In the genomic region with DNA sequence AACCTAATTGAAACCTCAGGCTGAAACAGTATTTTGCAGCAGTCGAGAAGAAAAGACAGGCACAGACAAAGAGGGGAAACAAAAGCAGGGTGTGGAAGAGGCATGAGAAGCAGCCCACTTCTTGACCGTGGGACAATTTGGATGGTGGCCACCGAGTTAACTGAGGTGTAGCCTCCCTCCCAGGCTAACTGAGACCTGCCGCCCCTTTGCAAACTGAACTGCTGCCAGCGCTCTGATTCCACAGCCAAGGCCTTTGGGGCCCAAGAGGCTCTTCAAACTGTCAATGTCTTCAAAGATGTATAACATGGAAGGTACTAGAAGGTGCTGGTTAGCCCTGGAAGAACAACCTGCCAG, we compare ENCODE assay signal across 19 mouse cellular contexts.
DNase-seq lines count a peak whose midpoint lies in the region; ATAC-seq lines count a peak whose summit lies in the region.
"Had no signal": no experiment of that assay in that cellular context is flagged by ENCODE, and none has a peak within 500 bp of the region (broad histone marks: within the 10 kb centered on the region; RNA-seq: fewer than 3 reads in every experiment).

No protein-coding gene starts in this region.

- H3K4me1 ChIP-seq in hindbrain, embryonic 10.5 days (replicated peaks), result peaks cover 39% of the 10 kb centered on the region
- H3K4me1 ChIP-seq in midbrain, embryonic 11.5 days (ENCODE audit: control insufficient read depth, insufficient read depth, low read length), result peaks cover 32% of the 10 kb centered on the region
- no peaks in the 10 kb centered on the region; the same call in 1 of the 2 replicates for H3K4me1 ChIP-seq in neural tube, embryonic 14.5 days (ENCODE audit: control insufficient read depth, insufficient read depth, low read length)
- peaks cover 19% of the 10 kb centered on the region for H3K4me1 ChIP-seq in heart, embryonic 12.5 days (replicated peaks)

- H3K9me3 ChIP-seq in hindbrain, embryonic 10.5 days, result no peaks in the 10 kb centered on the region
- no peaks in the 10 kb centered on the region for H3K9me3 ChIP-seq in midbrain, embryonic 11.5 days (ENCODE audit: control insufficient read depth, low read length)
- no peaks in the 10 kb centered on the region for H3K9me3 ChIP-seq in neural tube, embryonic 14.5 days (ENCODE audit: control insufficient read depth, low read length)
- no peaks in the 10 kb centered on the region for H3K9me3 ChIP-seq in heart, embryonic 12.5 days (replicated peaks)
- H3K9me3 ChIP-seq: embryonic facial prominence, embryonic 13.5 days; limb, embryonic 10.5 days; liver, embryonic 12.5 days; megakaryocyte, embryonic 14.5 days had no signal

- peaks cover 40% of the 10 kb centered on the region for H3K27me3 ChIP-seq in hindbrain, embryonic 10.5 days (ENCODE audit: insufficient read depth, poor library complexity, severe bottlenecking)
- H3K27me3 ChIP-seq in midbrain, embryonic 11.5 days (ENCODE audit: control insufficient read depth, insufficient read depth, low read length), result no peaks in the 10 kb centered on the region
- no peaks in the 10 kb centered on the region for H3K27me3 ChIP-seq in neural tube, embryonic 14.5 days (ENCODE audit: control insufficient read depth, insufficient read depth, low read length)
- H3K27me3 ChIP-seq in heart, embryonic 12.5 days (replicated peaks), result no peaks in the 10 kb centered on the region
- H3K27me3 ChIP-seq: CH12.LX; embryonic facial prominence, embryonic 13.5 days; liver, embryonic 12.5 days had no signal

- no peak overlapping the region for H3K9ac ChIP-seq in midbrain, embryonic 11.5 days (ENCODE audit: low read length)
- no peak overlapping the region for H3K9ac ChIP-seq in neural tube, embryonic 14.5 days (replicated peaks; ENCODE audit: low read depth, low read length)
- no peak overlapping the region for H3K9ac ChIP-seq in heart, embryonic 12.5 days
- H3K9ac ChIP-seq: embryonic facial prominence, embryonic 13.5 days; liver, embryonic 12.5 days had no signal

- H3K4me3 ChIP-seq in hindbrain, embryonic 10.5 days, result no peak overlapping the region
- H3K4me3 ChIP-seq in midbrain, embryonic 11.5 days (ENCODE audit: low read depth, low read length), result no peak overlapping the region
- H3K4me3 ChIP-seq in neural tube, embryonic 14.5 days (ENCODE audit: low read depth, low read length), result no peak overlapping the region
- H3K4me3 ChIP-seq in heart, embryonic 12.5 days, result no peak overlapping the region
- H3K4me3 ChIP-seq: embryonic facial prominence, embryonic 13.5 days; limb, embryonic 10.5 days; liver, embryonic 12.5 days; megakaryocyte, embryonic 14.5 days had no signal

- H3K27ac ChIP-seq in hindbrain, embryonic 10.5 days, result peak overlapping the region; percentile 84
- peak overlapping the region; percentile 88 for H3K27ac ChIP-seq in midbrain, embryonic 11.5 days (ENCODE audit: low read depth, low read length)
- H3K27ac ChIP-seq in neural tube, embryonic 14.5 days (ENCODE audit: low read depth, low read length), result peak overlapping the region; percentile 65
- no peak overlapping the region for H3K27ac ChIP-seq in heart, embryonic 12.5 days (ENCODE audit: poor library complexity, severe bottlenecking)
- H3K27ac ChIP-seq: embryonic facial prominence, embryonic 13.5 days; limb, embryonic 10.5 days; liver, embryonic 12.5 days had no signal

- H3K36me3 ChIP-seq in hindbrain, embryonic 10.5 days, result no peaks in the 10 kb centered on the region
- H3K36me3 ChIP-seq in midbrain, embryonic 11.5 days (ENCODE audit: control insufficient read depth, insufficient read depth, low read length), result no peaks in the 10 kb centered on the region
- H3K36me3 ChIP-seq in neural tube, embryonic 14.5 days (ENCODE audit: control insufficient read depth, insufficient read depth, low read length), result no peaks in the 10 kb centered on the region
- H3K36me3 ChIP-seq in heart, embryonic 12.5 days, result no peaks in the 10 kb centered on the region
- H3K36me3 ChIP-seq: embryonic facial prominence, embryonic 13.5 days; limb, embryonic 10.5 days; liver, embryonic 12.5 days had no signal

- H3K4me2 ChIP-seq in midbrain, embryonic 11.5 days, result no peak overlapping the region
- H3K4me2 ChIP-seq in neural tube, embryonic 14.5 days (ENCODE audit: low read depth, low read length), result no peak overlapping the region
- no peak overlapping the region for H3K4me2 ChIP-seq in heart, embryonic 12.5 days
- H3K4me2 ChIP-seq: embryonic facial prominence, embryonic 13.5 days; heart, embryonic 11.5 days; liver, embryonic 12.5 days had no signal

- peak; percentile 37 to 58 for DNase-seq in cerebellum, postnatal 14 days
- no peak for DNase-seq in cerebellum, adult 9-10 months
- no peak for DNase-seq in hindbrain, embryonic 10.5 days (ENCODE audit: low spot score)
- no peak for DNase-seq in midbrain, embryonic 11.5 days (ENCODE audit: low spot score, missing footprints)
- no peak for DNase-seq in adrenal gland, postnatal 14 days
- no peak for DNase-seq in frontal cortex, postnatal 25 days (ENCODE audit: low spot score in 2 of 2)
- DNase-seq: gastrocnemius, postnatal 25 days; heart, postnatal 36 days; kidney, adult 18-20 months; layer of hippocampus, postnatal 36 days; retina, postnatal 1 day had no signal

- 38% methylated on average over 5 of the region's 5 CpGs for WGBS in hindbrain, embryonic 10.5 days
- 29% methylated on average over 5 of the region's 5 CpGs for WGBS in midbrain, embryonic 11.5 days
- WGBS in neural tube, embryonic 14.5 days, result 46% methylated on average over 5 of the region's 5 CpGs
- 72% methylated on average over 5 of the region's 5 CpGs for WGBS in heart, embryonic 12.5 days

- no peak for ATAC-seq in midbrain, embryonic 11.5 days (ENCODE audit: low FRiP score)
- no peak for ATAC-seq in neural tube, embryonic 14.5 days (ENCODE audit: low read depth)
- no peak for ATAC-seq in heart, embryonic 12.5 days (ENCODE audit: insufficient number of reproducible peaks, low FRiP score)
- ATAC-seq: liver, embryonic 12.5 days had no signal

Comparison
In these comparisons a context has a peak if more than half of its experiments do, and no peak if none do; other contexts are left out.
1. DNase-seq: peak in cerebellum, postnatal 14 days (2 of 2); none in cerebellum, adult 9-10 months (single experiment), hindbrain, embryonic 10.5 days (single experiment), midbrain, embryonic 11.5 days (single experiment), adrenal gland, postnatal 14 days (single experiment) and frontal cortex, postnatal 25 days (0 of 2).